Mouse (Mus musculus): ENCODE results near the gene Lhx5.

Lhx5 gene

GRCm38 (mm10) chr5:120461902-120462301 is 30.4 kb downstream of the Lhx5 start:
- DNase-seq (ENCODE audit: low read depth in 1 of 2, low spot score in 2 of 2), result no peak

DNA sequence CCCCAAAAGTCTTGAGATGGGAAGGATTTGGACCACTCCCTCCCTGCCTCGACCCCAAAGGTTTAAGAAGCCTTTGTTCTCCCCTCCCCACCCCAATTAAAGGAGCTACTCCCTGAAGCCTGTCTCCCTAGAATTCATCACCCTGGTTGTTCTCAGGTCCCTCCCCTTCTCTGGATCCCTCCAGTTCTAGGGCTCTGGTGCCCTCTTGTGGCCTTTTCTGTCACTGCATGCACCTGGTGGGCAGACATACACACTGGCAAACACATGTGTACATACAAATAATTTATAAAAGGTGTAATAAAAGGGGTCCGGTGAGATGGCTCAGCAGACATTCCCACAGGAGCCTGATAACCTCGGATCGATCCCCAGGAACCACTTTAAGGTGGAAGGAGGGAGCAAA is 32.8 kb downstream of the Lhx5 start:
- DNase-seq (ENCODE audit: low read depth in 1 of 2, low spot score in 2 of 2), result no peak

- DNase-seq (ENCODE audit: low read depth in 1 of 2, low spot score in 2 of 2), result peak in 1 of 2 experiments; percentile 29
Observed at GRCm38 (mm10) chr5:120465062-120465461, 33.6 kb downstream of the Lhx5 start.

DNA sequence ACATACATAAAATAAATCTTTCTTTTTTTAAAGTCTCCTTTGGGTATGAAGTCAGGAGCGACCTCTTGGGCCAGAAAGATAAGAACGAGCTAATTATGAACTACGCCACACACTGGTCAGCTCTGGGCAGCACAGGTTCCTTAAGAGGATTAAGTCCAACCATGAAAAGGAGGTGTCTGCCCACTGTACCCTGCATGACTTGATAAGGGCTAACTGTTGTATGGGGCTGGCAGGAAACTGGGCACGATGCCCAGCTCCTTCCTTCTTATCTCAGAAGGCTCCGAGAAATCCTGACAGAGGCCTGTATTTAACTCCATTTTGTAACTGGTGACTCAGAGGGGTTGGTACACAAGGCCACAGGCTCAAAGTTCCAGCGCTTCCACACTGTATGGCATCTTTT is 34.4 kb downstream of the Lhx5 start:
- no peak for DNase-seq (ENCODE audit: low read depth in 1 of 2, low spot score in 2 of 2)

GRCm38 (mm10) chr5:120467026-120467425 is 35.5 kb downstream of the Lhx5 start:
- DNase-seq (ENCODE audit: low read depth in 1 of 2, low spot score in 2 of 2), result no peak

DNA sequence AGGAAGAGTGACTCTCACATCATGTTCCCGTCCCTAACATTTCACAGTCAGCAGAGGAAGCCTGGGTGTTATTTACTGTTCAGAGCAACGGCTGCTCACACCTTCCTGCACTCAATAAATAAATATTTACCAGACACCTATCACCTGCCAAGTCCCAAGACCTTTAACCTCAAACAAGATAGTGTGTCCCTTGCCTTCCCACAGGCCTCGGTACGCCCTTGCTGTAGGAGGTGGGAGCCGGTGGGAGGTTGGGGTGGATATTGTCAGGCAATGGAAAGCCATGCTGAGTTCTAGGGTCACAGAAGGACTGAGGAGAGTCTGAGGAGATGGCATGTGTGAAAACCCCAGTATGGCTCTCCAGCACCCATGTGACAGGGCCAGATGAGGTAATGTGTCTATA is 36.8 kb downstream of the Lhx5 start:
- no peak for DNase-seq (ENCODE audit: low read depth in 1 of 2, low spot score in 2 of 2)

- no peak for DNase-seq (ENCODE audit: low read depth in 1 of 2, low spot score in 2 of 2)
Observed at GRCm38 (mm10) chr5:120468830-120469229, 37.3 kb downstream of the Lhx5 start.

DNA sequence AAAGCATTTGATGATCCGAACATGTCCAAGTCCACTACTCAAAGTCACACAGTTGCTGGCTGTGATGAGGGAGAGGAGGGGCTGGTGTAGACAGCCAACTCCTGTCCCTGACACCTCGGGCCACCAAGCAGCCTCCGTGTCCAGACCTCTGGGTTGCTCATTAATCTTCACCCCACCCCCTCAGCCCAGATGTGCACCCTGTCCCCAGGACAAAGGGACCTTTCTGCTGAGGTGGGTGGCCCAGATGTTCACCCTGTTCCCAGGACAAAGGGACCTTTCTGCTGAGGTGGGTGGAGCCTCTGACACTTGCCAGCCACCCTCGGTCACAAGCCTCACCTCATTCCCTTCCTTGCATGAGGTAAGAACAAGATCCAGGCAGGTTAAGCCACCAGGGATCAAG is 40.0 kb downstream of the Lhx5 start:
- no peak for DNase-seq (ENCODE audit: low read depth in 1 of 2, low spot score in 2 of 2)

- no peak for DNase-seq (ENCODE audit: low read depth in 1 of 2, low spot score in 2 of 2)
Observed at GRCm38 (mm10) chr5:120472770-120473169, 41.3 kb downstream of the Lhx5 start, which contains the start of gene Sdsl. Sdsl (minus strand) TSS chr5:120472810.

- no peak for DNase-seq (ENCODE audit: low read depth in 1 of 2, low spot score in 2 of 2)
Observed at GRCm38 (mm10) chr5:120473361-120473760, 41.9 kb downstream of the Lhx5 start.

- no peak for DNase-seq (ENCODE audit: low read depth in 1 of 2, low spot score in 2 of 2)
Observed at GRCm38 (mm10) chr5:120475861-120476260, 44.4 kb downstream of the Lhx5 start.

- no peak for DNase-seq (ENCODE audit: low read depth in 1 of 2, low spot score in 2 of 2)
Observed at GRCm38 (mm10) chr5:120476296-120476695, 44.8 kb downstream of the Lhx5 start, which contains the start of gene Sds. Sds (plus strand) TSS chr5:120476526.

- DNase-seq (ENCODE audit: low read depth in 1 of 2, low spot score in 2 of 2), result no peak
Observed at GRCm38 (mm10) chr5:120477993-120478392, 46.5 kb downstream of the Lhx5 start.

GRCm38 (mm10) chr5:120479538-120479937 is 48.0 kb downstream of the Lhx5 start:
- DNase-seq (ENCODE audit: low read depth in 1 of 2, low spot score in 2 of 2), result no peak

DNA sequence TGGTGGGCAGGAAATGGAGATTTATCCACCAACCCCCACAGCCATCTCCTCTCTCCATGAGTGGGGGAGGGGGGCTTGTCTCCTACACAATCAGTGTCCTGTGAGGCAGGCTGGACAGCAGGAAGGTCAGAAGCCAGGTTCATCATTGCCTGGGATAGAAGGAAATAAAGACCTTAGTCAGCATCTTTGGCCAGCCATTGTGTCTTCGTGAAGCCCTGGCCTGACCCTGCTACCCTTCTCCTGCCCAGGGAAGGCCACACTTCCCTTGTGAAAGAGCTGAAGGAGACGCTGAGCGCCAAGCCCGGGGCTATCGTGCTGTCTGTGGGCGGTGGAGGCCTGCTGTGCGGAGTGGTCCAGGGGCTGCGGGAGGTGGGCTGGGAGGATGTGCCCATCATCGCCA is 49.7 kb downstream of the Lhx5 start:
- no peak for DNase-seq (ENCODE audit: low read depth in 1 of 2, low spot score in 2 of 2)

DNA sequence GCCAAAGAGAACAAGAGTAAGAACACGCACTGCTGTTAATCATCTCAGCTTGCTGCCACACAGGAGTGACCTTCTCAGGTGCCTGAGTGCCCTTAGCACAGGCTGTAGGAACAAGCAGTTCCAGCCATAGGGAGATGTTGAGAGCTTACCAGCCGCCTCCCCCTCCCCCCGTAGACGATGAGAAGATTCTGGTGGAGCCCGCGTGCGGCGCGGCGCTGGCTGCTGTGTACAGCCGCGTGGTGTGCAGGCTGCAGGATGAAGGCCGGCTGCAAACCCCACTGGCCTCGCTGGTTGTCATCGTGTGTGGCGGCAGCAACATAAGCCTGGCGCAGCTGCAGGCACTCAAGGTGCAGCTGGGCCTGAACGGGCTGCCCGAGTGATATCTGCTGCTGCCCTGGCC is 51.9 kb downstream of the Lhx5 start:
- no peak for DNase-seq (ENCODE audit: low read depth in 1 of 2, low spot score in 2 of 2)

GRCm38 (mm10) chr5:120487844-120488243 is 56.3 kb downstream of the Lhx5 start:
- DNase-seq (ENCODE audit: low read depth in 1 of 2, low spot score in 2 of 2), result no peak

- DNase-seq (ENCODE audit: low read depth in 1 of 2, low spot score in 2 of 2), result no peak
Observed at GRCm38 (mm10) chr5:120490679-120491192, 59.2 kb downstream of the Lhx5 start.
